Mouse (Mus musculus) ovary, adult 18-20 months (tissue): ENCODE results near the gene B230104I21Rik.

Experiments
- DNase-seq: peaks from one replicate; pipeline ENCODE4 v3.0.0; 2022; ENCODE audit warnings: low spot score, mixed read lengths

Gene B230104I21Rik

DNA sequence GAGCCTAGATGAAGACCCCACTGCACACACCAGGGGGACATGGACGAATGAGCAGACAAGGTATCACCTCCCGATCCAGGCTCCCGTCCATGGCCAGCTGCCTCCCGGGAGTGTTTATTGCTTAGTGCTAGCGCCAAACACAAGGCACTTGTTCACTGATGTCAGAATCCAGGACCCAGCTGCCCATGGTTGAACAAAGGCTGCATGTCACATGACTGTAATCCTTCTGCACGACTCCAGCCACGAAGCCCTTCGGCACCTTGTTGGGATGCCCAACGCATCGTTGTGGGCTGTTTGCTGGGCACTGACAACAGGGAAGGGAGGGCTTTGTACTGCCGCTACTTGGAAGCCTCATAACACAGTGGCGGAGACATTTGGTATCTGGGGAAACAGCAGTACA lies at the start of gene B230104I21Rik:
Gene B230104I21Rik, plus strand, starts transcription at position 367 of the 400 bp plus-strand sequence.
- no peak for DNase-seq

DNA sequence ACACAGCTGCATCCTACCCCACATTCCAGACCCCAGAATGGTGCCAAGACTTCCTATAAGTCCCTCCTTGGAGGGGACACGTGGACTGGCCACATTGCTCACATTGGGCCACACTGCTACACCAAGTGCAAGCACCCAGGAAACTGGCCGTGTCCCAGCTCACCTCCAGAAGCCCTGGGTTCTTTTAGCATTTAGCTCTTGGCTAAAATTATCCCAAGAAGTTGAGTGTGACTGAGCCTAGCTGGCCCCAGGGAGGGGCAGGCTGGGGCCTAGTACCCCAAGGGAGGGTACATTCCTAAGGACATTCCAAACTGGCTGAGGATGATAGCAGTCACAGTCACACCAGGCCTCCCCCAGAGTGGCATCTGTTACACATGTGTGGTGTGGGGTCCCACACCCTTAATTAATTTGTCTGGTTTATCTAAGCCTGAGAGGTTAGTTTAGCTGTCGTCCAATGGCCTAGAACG lies 42.2 kb upstream of the B230104I21Rik start:
- no peak for DNase-seq

DNA sequence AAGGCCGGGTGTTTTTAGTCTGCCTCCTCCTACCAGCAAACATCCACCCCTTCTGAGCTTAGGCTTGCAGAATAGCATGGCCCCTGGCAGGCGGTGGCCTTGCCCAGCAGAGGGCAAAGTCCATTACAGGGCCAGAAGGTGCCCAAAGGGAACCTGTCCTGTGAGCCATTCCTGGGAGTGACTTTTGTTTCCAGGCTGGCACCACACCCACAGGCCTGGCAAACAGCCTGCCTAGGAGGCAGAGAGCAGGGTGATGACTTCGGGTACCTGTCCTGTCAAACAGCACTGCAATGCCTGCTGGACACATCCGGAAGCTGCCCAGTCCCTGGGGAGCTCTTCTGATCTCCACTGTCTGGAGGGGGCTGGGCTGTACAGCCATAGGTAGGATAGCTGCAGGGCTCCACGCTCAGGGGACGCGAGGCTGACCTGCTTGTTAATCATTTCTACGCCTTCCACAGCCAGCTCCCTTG lies 41.6 kb upstream of the B230104I21Rik start:
- DNase-seq: no peak

DNA sequence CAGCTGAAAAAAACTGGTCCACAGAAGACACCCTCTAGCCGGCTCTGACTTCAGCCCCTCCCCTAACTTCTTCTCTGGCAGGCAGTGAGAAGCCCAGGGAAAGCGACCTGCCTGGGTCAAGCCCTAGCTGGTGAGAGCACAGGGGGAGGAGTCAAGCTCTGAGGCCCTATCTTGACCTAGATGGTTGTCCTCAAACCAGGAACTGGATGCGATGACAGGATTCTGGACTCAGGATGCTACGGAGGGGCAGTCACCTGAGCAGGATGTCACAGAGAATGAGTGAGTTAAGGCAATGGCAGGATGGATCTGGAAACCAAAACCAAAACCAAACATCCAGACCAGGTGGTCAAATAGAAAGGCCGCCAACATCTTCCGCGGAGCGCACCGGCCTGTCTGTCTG lies 38.2 kb upstream of the B230104I21Rik start:
- no peak for DNase-seq

DNA sequence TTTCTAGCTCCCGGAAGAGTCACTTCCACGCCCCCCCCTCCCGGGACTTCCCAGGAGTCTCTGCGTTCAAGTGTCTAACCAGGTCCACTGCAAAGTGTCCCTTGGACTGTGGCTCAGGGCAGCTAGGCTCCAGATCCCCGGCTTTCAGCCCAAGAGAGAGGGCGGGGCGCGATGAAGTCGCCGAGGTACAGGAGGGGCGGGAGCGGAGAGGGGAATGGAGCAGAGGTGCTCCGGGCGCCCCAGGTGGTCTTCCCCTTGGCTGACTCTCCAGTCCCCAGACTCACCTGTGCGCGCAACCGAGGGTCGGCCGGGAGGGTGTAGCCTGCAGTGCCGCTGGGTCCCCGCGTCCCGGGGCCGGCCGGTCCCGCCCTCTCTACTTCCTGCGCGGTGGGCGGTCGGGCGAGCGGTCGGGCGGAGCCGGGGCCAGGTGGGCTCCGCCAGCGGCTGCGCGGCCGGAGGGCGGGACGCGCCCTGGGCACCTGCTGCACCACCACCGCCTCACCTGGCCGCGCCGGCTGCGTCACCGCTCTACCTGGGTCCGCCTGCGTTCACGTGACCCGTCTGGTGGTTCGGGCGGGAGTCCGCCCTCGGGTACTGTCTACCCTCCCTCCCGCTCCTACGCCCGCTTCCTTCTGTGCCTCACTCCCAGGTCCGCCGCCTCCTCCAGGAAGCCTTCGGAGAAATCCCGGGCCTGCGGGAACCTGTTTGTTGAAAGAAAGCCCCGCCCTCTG lies 36.2 kb upstream of the B230104I21Rik start:
- DNase-seq: no peak

DNA sequence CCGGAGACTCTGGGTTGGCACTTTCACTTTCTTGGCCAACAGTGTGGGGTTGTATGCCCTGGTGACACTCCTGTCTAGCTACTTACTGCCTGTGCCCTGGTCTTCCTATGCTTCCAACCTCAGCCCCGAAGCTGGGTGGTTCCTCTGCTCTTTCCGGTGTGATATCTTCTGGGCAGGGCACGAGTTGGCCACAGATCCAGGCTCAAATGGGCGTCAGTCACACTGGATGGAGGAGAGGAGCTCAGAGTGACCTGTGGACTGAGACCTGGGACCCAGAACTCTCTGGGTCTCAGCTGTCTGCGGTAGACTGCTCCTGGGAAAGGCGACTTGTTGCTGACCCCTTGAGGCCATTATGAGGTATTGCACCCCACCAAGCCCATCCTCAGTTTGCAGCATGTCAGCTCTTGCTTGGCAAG lies 34.5 kb upstream of the B230104I21Rik start, which contains the start of gene Arhgef16:
Gene Arhgef16, minus strand, starts transcription at position 211 of the 416 bp plus-strand sequence.
- DNase-seq: no peak

DNA sequence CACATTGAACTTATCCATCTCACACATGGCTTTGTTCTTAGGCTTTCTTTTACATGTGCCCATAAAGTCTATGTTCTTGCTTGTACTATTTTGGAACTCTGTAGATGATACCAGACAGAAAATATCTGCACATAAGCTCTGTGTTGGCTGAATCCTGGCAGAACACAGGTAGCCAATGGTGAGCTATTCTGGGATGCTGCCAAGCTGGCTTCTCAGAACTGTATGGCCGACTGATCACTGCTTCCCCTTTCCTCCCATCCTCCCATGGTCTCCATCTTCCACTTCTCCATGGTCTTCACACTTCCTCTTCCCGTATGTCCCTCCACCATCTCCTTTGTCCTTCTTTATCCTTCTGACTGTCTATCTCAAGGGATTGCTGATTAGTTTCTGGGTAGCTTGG lies 26.8 kb upstream of the B230104I21Rik start:
- no peak for DNase-seq

DNA sequence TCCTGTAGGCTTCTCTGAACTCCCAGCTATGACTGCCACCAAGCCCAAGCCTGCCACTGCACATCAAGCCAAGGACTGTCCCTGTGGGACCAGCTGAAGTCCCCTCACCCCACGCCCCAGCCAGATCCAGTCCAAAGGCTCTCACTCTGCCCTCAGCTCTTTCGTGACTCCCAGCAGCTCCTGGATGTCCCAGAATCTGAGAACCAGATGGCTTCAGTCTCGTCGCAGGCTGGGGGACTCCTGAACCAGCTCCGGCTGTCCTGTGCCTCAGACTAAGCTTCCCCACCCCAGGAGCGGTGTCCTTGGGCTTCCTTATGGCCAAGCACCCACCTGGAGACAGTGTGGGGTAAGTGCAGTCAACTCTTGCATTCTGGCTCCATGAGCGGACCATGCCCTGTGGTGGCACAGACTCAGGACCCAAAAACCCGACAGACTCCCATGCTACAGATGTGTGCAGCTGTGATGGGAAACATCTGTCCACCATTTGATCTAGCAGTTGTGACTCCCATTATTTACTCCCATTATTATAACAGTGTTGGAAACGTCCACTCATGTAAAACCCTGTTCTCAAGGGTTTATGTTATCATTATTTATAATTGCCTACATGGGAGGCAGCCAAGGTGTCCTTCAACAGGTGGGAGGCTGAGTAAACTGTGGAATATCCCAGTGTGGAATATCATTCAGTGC lies 25.2 kb upstream of the B230104I21Rik start:
- DNase-seq: no peak

DNA sequence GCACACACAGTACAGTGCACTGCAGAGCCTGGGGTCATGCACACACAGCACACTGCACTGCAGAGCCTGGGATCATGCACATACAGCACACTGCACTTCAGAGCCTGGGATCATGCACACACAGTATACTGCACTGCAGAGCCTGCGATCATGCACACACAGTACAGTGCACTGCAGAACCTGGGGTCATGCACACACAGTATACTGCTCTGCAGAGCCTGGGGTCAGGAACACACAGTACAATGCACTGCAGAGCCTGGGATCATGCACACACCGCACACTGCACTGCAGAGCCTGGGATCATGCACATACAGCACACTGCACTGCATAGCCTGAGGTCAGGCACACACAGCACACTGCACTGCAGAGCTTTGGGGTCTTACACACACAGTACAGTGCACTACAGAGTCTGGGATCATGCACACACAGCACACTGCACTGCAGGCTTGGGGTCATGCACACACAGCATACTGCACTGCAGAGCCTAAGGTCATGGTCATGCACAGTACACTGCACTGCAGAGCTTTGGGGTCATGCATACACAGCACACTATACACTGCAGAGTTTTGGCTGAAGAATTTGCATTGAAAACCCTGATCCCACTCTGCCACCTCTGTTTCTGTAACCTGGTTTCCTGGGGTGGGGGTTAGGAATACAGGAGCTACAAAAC lies 23.6 kb upstream of the B230104I21Rik start:
- DNase-seq: no peak

DNA sequence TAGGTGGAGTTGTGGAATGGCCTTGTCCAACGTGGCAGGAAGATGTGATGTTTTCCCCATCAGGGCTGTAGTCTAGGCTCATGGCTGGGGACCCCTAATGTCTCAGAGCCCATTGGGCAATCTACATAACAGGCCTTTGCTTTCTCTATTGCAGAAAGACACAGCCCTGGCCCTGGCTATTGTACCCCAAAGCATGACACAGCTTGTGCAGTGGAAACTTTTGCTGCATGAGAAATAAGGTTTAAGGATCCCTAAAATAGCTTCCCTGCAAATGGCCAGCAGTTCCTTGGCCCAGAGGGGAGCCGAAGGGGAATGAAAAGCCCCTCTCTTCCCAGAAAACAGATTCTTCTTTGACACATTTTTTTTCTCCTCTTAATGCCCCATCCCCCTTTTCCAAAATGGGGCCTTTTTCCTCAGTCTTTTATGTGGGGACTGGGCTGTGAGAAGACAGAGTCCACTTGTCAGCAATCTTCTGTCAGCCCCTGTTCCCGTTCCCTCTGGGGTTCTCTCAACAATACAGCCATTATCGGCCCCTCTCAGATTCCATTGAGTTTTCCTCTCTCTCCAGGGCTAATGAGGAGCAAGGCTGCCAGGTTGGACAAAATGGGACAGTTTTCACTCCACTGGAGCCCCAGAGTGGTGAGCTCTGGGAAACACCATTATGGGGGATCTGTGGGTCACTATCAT lies 22.8 kb upstream of the B230104I21Rik start:
- no peak for DNase-seq

DNA sequence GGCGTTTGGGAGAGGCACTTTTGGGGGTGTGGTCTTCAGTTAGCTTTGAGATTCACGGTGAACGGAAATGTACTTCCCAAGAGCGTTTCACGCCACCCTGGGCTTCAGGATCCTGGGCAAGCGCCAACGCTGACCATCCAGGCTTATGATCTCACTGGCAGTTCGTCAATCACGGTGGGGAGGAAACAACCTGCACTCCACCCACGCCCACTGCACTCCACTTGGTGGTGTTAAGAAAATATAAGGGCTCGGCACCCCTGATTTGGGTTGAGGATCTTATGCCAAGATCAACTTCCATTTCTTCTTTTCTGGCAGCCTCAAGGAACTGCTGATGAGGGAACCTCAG lies 22.3 kb upstream of the B230104I21Rik start:
- DNase-seq: no peak

DNA sequence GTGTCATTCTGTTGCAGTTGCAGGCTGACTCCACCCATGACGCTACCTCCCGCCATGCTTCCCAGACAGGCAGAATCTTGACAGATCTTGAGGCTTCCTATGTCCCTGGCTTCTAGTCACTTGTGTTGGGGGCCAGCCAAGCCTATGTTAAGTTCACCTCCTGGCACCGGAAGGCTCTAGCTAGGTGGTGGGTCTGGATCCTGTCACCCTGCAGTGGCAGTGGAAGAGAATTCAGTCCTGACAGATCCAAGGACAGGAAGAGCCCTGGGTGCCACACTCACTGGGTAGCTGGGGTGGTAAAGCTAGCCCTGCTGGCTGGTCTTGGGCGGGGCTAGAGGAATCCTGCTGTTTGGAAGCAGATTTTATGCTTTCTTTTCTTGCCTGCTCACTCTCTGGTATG lies 10.5 kb upstream of the B230104I21Rik start:
- DNase-seq: no peak

DNA sequence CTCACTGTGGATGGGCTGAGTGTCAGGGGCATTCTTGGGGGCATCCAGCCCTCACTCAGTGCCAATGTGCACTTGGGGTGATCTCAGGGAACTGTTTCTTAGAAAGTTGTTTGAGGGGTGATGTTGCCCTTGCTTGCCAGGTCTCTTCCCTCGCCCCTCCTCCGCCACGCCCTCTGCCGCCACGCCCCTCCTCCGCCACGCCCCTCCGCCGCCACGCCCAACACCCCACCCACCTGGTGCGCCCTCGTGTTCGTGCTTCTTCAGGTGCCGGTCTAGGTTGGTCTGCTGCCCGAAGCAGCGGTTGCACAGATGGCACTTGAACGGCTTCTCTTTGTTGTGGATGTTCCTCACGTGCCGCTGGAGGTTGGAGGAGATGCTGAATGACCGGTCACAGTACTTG lies 7.5 kb upstream of the B230104I21Rik start:
- no peak for DNase-seq

DNA sequence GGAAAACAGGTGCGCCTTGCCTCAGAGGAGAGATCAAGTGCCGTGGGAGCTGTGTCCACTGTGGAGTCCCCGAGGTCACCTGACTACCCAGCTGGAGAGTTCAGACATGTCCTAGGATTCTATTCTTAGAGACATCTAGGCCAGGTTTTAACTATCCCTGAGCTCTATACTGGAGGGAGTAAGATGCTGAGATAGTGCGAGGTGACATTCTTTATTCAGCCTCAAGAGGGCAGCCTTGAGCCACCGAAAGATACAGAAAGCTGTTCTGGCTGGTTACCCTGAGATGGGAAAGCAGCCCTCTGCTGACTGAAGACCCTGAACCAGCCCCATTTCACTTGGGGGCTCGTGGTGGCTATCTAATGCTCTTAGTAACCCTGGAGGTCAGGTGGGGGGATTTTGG lies 7.1 kb upstream of the B230104I21Rik start:
- no peak for DNase-seq

DNA sequence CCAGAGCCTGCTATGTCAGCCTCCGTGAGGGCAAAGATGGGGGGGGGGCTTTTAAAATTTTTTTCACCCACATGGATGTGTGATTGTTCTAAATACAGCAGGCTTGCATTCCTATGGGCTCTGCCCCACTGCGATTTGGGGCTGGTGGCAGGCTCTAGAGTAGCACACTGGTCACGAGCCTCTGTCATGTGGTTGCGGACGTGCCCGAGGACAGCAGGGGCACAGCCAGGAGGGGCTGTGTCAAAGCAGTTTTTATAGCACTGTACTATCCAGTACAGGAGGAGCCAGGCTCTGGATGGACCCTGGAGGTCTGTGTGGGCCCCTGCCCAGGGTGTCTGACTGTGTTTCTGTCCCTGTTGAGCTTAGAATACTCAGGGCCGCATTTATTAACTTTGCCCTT lies 5.9 kb upstream of the B230104I21Rik start:
- no peak for DNase-seq

DNA sequence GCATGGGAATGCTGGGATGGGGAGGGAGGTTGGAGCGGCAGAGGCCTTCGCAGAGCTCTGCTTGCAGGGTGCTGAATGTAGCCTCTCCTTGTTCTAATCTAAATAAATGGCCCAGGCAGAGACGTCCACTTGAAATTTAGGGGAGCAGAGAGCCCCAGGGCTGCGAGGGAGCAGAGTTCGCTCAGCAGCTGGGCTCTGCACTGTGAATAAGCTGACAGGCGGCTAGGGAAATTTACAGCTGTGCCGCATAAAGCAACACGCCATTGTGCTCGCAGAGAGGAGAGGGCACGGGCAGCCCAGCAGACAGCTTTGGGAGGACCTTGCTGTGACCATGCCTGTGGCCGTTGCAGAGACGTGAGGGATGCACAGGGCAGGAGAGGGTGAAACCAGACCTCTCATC lies 4.7 kb upstream of the B230104I21Rik start:
- no peak for DNase-seq

DNA sequence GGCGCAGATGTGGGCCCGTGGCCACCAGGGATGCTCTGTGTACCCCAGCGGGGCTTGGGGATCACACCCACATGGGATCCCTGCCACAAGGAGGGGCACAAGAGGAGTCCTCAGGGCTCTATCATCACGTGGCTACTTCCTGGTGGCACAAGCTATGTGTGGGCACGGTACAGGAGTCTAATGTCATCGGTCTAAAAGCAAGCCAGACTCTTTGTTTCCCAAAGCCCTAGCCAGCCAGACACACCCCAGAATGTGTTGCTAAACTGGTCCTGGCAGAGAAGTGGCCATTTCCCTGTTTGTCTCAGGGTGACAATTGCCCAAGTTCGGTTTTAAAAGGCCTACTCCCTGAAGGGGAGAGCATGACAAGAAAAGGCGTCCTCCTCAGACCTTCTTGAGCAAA lies 2.6 kb upstream of the B230104I21Rik start:
- DNase-seq: no peak

DNA sequence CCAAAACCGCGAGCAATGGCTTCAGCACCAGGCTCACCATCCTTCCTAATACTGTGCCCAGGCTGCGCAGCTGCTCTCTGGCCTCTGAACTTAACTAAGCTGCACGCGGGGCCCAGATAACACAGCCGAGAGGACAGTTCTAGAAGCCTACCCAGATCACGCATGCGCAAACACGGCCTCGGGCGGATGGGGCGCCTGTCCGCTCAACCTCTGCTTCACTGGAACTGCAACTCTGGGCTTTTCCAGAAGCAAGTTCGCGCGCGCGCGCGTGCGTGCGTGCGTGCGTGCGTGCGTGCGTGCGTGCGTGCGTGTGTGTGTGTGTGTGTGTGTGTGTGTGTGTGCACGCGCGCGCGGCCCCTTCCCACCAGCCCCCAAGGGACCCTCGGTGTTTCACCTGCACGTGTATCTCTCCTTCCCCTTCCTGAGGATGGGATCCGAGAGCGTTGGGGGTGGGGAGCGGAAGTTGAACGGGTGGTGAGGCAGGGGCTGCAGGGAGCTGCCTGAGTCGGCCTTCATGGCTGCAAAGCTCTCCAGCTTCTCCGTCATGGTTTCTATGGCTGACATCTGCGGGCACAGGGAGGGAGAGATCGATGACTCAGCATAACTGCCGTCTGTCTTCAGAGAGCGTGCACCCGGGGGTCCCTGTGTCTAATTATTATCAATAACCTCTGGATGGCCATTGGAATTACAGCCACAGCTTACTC lies 1.1 kb upstream of the B230104I21Rik start:
- DNase-seq: peak; percentile 20

DNA sequence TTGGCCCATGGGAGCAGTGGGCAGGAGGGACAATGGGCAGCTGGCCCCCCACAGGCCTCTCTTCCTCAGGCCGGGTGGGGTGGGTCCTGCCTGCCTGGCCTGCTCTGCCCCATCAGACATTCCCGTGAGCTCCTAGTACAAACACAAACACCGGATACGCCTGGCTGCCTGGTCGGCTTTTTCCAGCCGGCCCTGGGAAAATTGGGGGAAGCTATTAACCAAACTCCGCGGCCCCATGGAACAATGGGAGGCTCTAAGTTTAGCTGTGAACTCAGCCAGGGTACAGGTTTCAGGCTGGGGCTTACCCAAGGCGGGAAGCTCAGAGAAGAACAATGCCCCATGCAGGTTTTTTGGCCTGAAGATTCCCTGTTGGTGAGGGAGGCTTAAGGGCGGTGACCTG lies 723 bp downstream of the B230104I21Rik start:
- no peak for DNase-seq

DNA sequence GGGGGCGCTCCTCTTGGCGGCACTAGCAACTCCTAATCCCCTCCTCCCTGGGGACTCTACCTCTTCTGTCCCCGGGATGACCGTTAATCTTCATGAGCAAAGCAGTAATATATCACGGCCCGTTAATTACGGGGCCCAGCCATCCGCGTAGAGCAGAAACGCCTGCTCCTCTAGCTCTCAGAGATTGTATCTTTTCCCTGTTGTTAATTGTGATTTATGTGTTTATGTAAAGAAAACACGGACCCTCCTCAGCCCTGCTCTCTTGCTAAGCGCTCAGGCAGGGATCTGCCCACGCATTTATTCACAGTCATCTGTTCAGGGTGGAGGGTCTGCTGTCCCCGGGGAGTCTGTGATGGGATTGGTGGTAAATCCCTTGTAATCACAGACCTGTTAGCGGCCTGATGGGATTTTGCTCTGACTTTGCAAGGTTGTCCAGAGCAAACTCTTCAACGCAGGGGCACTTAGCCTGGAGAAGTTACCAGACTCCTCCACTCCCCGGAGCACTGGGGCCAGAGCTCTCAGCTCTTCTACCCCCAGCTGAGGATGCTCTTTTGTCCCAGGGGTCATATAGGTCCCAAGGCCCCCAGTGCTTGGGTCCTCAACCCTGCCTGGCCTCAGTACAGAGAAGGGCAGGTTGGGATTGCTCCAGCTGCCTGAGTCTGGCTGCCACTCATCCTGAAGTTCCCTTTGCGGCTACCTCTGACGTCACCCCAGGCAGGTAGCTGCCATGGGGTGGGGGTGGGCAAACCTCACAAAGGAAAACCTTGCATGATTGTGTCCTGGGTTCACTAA lies 11.0 kb downstream of the B230104I21Rik start:
- DNase-seq: no peak
